Mouse (Mus musculus) thymus, adult 2 months (tissue): Measurements from ENCODE around the gene Fbf1.

ENCODE experiments used
- CTCF ChIP-seq: fragments of 200-500 bp; IDR thresholded peaks from 2 replicates; pipeline ENCODE4 v1.5.1; 2012; ENCODE audit warnings: mild to moderate bottlenecking, control low read depth, low read length, moderate library complexity, borderline replicate concordance; ENCODE audit not compliant: control insufficient read depth, poor library complexity, insufficient read depth; ENCODE audit errors: extremely low read depth
- POLR2A ChIP-seq: fragments of 200-500 bp; IDR thresholded peaks from 2 replicates; pipeline ENCODE4 v1.6.1; 2012; ENCODE audit warnings: mild to moderate bottlenecking, low read length, control low read depth, moderate library complexity; ENCODE audit not compliant: control insufficient read depth, poor library complexity, insufficient read depth; ENCODE audit errors: extremely low read depth

- TF ChIP-seq CTCF (no peak), POLR2A (no peak)
Observed at GRCm38 (mm10) chr11:116196336-116196735, 28.4 kb upstream of the Fbf1 start.
